Mouse (Mus musculus) hindbrain, embryonic 11.5 days (tissue): ENCODE measurements around the gene Rpl37. TPM values are rescaled to one million over a fixed set of nuclear protein-coding genes. Genes with fewer than 3 reads are reported as not detected.

Experiments used
- ATAC-seq: fragments of 200-750 bp; cut with Nextera tagmentation; 2 replicates; pipeline ENCODE4 v1.8.0; 2017; ENCODE audit warnings: mild to moderate bottlenecking, moderate TSS enrichment, moderate library complexity; ENCODE audit not compliant: low FRiP score
- DNase-seq: peaks from one replicate; pipeline ENCODE4 v3.0.0-alpha.2; 2015; ENCODE audit warnings: low spot score
- H3K27ac ChIP-seq: fragments of 300-500 bp; sonication (generic); 2 replicates; pipeline ENCODE4 v1.5.1; 2014; ENCODE audit warnings: mild to moderate bottlenecking, low read depth, low read length
- H3K27me3 ChIP-seq: fragments of 300-500 bp; sonication (generic); 2 replicates; pipeline ENCODE4 v1.6.1; 2014; ENCODE audit warnings: mild to moderate bottlenecking, low read length, moderate library complexity, mixed read lengths; ENCODE audit not compliant: control insufficient read depth, insufficient read depth
- H3K36me3 ChIP-seq: fragments of 300-500 bp; sonication (generic); 2 replicates; pipeline ENCODE4 v1.6.1; 2014; ENCODE audit warnings: mild to moderate bottlenecking, low read length, moderate library complexity, mixed read lengths; ENCODE audit not compliant: control insufficient read depth, insufficient read depth
- H3K4me1 ChIP-seq: fragments of 300-500 bp; sonication (generic); replicated peaks from 2 replicates; pipeline ENCODE4 v1.6.1; 2014; ENCODE audit warnings: low read length, mixed read lengths; ENCODE audit not compliant: control insufficient read depth, insufficient read depth
- H3K4me2 ChIP-seq: fragments of 300-500 bp; sonication (generic); replicated peaks from 2 replicates; pipeline ENCODE4 v1.6.1; 2014; ENCODE audit warnings: mild to moderate bottlenecking, low read depth, low read length
- H3K4me3 ChIP-seq: fragments of 300-500 bp; sonication (generic); 2 replicates; pipeline ENCODE4 v1.5.1; 2014; ENCODE audit warnings: low read depth, low read length
- H3K9ac ChIP-seq: fragments of 300-500 bp; sonication (generic); 2 replicates; pipeline ENCODE4 v1.6.1; 2014; ENCODE audit warnings: low read depth, low read length
- H3K9me3 ChIP-seq: fragments of 300-500 bp; sonication (generic); 2 replicates; pipeline ENCODE4 v1.6.1; 2016; ENCODE audit warnings: low read length; ENCODE audit not compliant: control insufficient read depth
- WGBS: fragments of 180-500 bp; shearing (Covaris S2); extraction: QIAGEN DNeasy Blood & Tissue Kit; methylation state at CpG from one replicate; pipeline ENCODE4 v1.1.7; 2014; 5-methylcytosine and 5-hydroxymethylcytosine counted together
- polyA plus RNA-seq: library from polyadenylated mRNA; unstranded; fragments of >200 nt; fragmentation: Nextera tagmentation; extraction: Ambion mirVana; gene quantifications from 2 replicates; pipeline ENCODE4 v1.2.1, GENCODE M21; 2014

Rpl37 gene
- polyA plus RNA-seq, 1 experiment from 2014 or later = 496 TPM

GRCm38 (mm10) chr15:5155093-5155492 is 38.6 kb downstream of the Rpl37 start:
- H3K27me3 ChIP-seq = no peaks in the 10 kb centered on the region
- no peak overlapping the region for H3K4me3 ChIP-seq
- H3K36me3 ChIP-seq = no peaks in the 10 kb centered on the region
- 83% methylated on average over 5 of the region's 5 CpGs for WGBS
- no peaks in the 10 kb centered on the region for H3K9me3 ChIP-seq
- no peak overlapping the region for H3K9ac ChIP-seq
- no peaks in the 10 kb centered on the region for H3K4me1 ChIP-seq
- no peak for DNase-seq
- no peak overlapping the region for H3K4me2 ChIP-seq
- H3K27ac ChIP-seq = no peak overlapping the region
- ATAC-seq = no peak

DNA sequence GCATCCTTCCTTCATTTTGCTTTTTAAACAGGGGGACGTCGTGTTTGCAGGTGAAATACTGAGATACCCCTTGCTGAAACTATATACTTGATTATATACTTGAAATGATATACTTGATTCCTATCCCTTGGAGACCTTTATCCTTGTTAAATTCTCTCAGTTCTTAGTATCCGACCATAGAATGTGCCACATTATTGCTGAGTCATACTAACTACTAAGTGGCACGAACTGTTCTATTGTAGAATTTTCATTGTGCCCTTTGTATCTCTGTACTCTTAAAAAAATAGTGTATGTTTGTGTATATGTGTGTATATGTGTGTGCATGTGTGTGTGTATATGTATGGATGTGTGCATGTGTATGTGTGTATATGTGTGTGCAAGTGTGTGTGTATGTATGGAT is 39.9 kb downstream of the Rpl37 start:
- ATAC-seq (no peak), DNase-seq (no peak)
- no peak overlapping the region for H3K9ac ChIP-seq
- no peaks in the 10 kb centered on the region for H3K9me3 ChIP-seq
- H3K4me1 ChIP-seq = no peaks in the 10 kb centered on the region
- 91% methylated on average over 4 of the region's 4 CpGs for WGBS
- no peak overlapping the region for H3K4me3 ChIP-seq
- no peaks in the 10 kb centered on the region for H3K27me3 ChIP-seq
- no peak overlapping the region for H3K27ac ChIP-seq
- no peaks in the 10 kb centered on the region for H3K36me3 ChIP-seq
- H3K4me2 ChIP-seq = no peak overlapping the region

DNA sequence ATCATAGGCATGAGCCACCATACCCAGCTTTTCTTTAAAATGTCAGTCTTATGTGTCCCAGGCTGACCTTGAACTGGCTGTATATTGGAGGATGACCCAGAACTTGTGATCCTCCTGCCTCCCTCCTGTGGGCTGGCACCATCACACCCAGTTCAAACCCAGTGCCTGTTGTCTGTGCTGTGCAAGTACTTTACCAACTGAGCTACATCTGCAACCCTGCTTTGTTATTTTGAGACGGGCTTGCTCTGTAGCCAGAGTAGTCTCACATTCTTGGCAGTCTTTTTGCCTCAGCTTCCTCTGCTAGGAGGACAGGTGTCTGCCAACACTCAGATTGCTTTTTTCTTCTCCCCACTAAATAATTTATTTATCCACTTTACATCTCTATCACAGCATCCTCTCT is 40.9 kb downstream of the Rpl37 start:
- no peak for ATAC-seq
- no peaks in the 10 kb centered on the region for H3K36me3 ChIP-seq
- no peak for DNase-seq

GRCm38 (mm10) chr15:5158827-5159226 is 42.4 kb downstream of the Rpl37 start:
- H3K36me3 ChIP-seq = no peaks in the 10 kb centered on the region
- no peak overlapping the region for H3K4me3 ChIP-seq
- H3K27ac ChIP-seq = no peak overlapping the region
- no peaks in the 10 kb centered on the region for H3K9me3 ChIP-seq
- H3K4me2 ChIP-seq = no peak overlapping the region
- WGBS = 77% methylated on average over 6 of the region's 6 CpGs
- no peak for DNase-seq
- no peak for ATAC-seq
- no peaks in the 10 kb centered on the region for H3K4me1 ChIP-seq
- no peaks in the 10 kb centered on the region for H3K27me3 ChIP-seq
- H3K9ac ChIP-seq = no peak overlapping the region

More for the DNA sequence above, 40.9 kb downstream of the Rpl37 start:
- Histone ChIP-seq H3K27ac (no peak overlapping the region), H3K4me1 (no peaks in the 10 kb centered on the region), H3K9ac (no peak overlapping the region), H3K4me3 (no peak overlapping the region), H3K9me3 (no peaks in the 10 kb centered on the region), H3K27me3 (no peaks in the 10 kb centered on the region), H3K4me2 (no peak overlapping the region)
- 93% methylated on average over 1 of the region's 1 CpGs for WGBS

GRCm38 (mm10) chr15:5165121-5165773 is 48.8 kb downstream of the Rpl37 start:
- Histone ChIP-seq H3K4me1 (no peaks in the 10 kb centered on the region), H3K4me2 (no peak overlapping the region), H3K36me3 (no peaks in the 10 kb centered on the region; the same call in 1 of the 2 replicates), H3K27ac (no peak overlapping the region), H3K27me3 (no peaks in the 10 kb centered on the region), H3K9ac (no peak overlapping the region), H3K9me3 (no peaks in the 10 kb centered on the region), H3K4me3 (no peak overlapping the region)
- 92% methylated on average over 12 of the region's 12 CpGs for WGBS
- no peak for ATAC-seq
- no peak for DNase-seq

Other genes starting within 250 kb of the Rpl37 start
- gene Mroh2b, start 217.9 kb upstream of the Rpl37 start, polyA plus RNA-seq = not detected in 2 replicates
- not detected in 2 replicates for gene C7, start 52.9 kb upstream of the Rpl37 start, polyA plus RNA-seq
- 1.3 and 1.6 TPM in 2 replicates for gene Card6, start 8.1 kb upstream of the Rpl37 start, polyA plus RNA-seq
- gene Prkaa1, start 27.2 kb downstream of the Rpl37 start, polyA plus RNA-seq = 19.8 and 20.6 TPM in 2 replicates
- gene Ttc33, start 68.9 kb downstream of the Rpl37 start, polyA plus RNA-seq = 50.6 and 52.1 TPM in 2 replicates
- 0.97 and 1.0 TPM in 2 replicates for gene Ptger4, start 127.5 kb downstream of the Rpl37 start, polyA plus RNA-seq